Mouse (Mus musculus) cerebellum, postnatal 36 days (tissue): ENCODE results near the gene Mdh1b.

Experiments
- DNase-seq, 2 experiments: peaks; one replicate each; pipeline ENCODE4 v3.0.0; 2021 to 2022; ENCODE audit warnings: mixed read lengths in 2 of 2

Gene Mdh1b

GRCm38 (mm10) chr1:63730240-63730771 lies at the start of gene Mdh1b, which contains the start of gene Fastkd2:
TSS of gene Mdh1b (minus strand) at chr1:63730318.
TSS of gene Fastkd2 (plus strand) at chr1:63730614.
- peak; percentile 86 to 94 for DNase-seq

- DNase-seq, result no peak
Observed at GRCm38 (mm10) chr1:63776902-63777630, 46.9 kb upstream of the Mdh1b start.

- DNase-seq, result no peak
Observed at GRCm38 (mm10) chr1:63776396-63776795, 46.3 kb upstream of the Mdh1b start.

GRCm38 (mm10) chr1:63770309-63770708 lies 40.2 kb upstream of the Mdh1b start:
- DNase-seq, result no peak

GRCm38 (mm10) chr1:63769167-63769566 lies 39.0 kb upstream of the Mdh1b start, which contains the start of gene 4933402D24Rik:
TSS of gene 4933402D24Rik (minus strand) at chr1:63769267.
- DNase-seq, result no peak

GRCm38 (mm10) chr1:63768112-63768511 lies 38.0 kb upstream of the Mdh1b start:
- DNase-seq, result peak in 1 of 2 experiments; percentile 16

- no peak for DNase-seq
Observed at GRCm38 (mm10) chr1:63764395-63764794, 34.3 kb upstream of the Mdh1b start.

- peak in 1 of 2 experiments; percentile 10 for DNase-seq
Observed at GRCm38 (mm10) chr1:63763881-63764386, 33.8 kb upstream of the Mdh1b start.

- DNase-seq, result peak; percentile 63 to 79
Observed at GRCm38 (mm10) chr1:63763212-63763694, 33.1 kb upstream of the Mdh1b start.

- no peak for DNase-seq
Observed at GRCm38 (mm10) chr1:63756005-63756404, 25.9 kb upstream of the Mdh1b start.

- DNase-seq, result peak in 1 of 2 experiments; percentile 9
Observed at GRCm38 (mm10) chr1:63729796-63730195, 322 bp downstream of the Mdh1b start.

GRCm38 (mm10) chr1:63720161-63720560 lies 10.0 kb downstream of the Mdh1b start:
- DNase-seq, result no peak

GRCm38 (mm10) chr1:63708876-63709275 lies 21.2 kb downstream of the Mdh1b start:
- no peak for DNase-seq

- DNase-seq, result no peak
Observed at GRCm38 (mm10) chr1:63705733-63706132, 24.4 kb downstream of the Mdh1b start.

GRCm38 (mm10) chr1:63696861-63697260 lies 33.3 kb downstream of the Mdh1b start:
- DNase-seq, result peak in 1 of 2 experiments; percentile 4

GRCm38 (mm10) chr1:63686827-63687226 lies 43.3 kb downstream of the Mdh1b start, which contains the start of gene Dytn:
TSS of gene Dytn (minus strand) at chr1:63686927.
- DNase-seq, result no peak

- no peak for DNase-seq
Observed at GRCm38 (mm10) chr1:63675975-63676374, 54.1 kb downstream of the Mdh1b start.

- no peak for DNase-seq
Observed at GRCm38 (mm10) chr1:63668852-63669160, 61.3 kb downstream of the Mdh1b start.

- DNase-seq, result no peak
Observed at GRCm38 (mm10) chr1:63667949-63668851, 61.9 kb downstream of the Mdh1b start.

GRCm38 (mm10) chr1:63667201-63667948 lies 62.7 kb downstream of the Mdh1b start:
- DNase-seq, result no peak

GRCm38 (mm10) chr1:63666089-63666488 lies 64.0 kb downstream of the Mdh1b start:
- DNase-seq, result no peak

- DNase-seq, result peak; percentile 20 to 45
Observed at GRCm38 (mm10) chr1:63659591-63659990, 70.5 kb downstream of the Mdh1b start.
